Mouse (Mus musculus): Measurements from ENCODE around the gene Plce1.

- TF ChIP-seq EP300 (IDR thresholded peaks at IDR 0.05; ENCODE audit: low read depth) (no peak), CTCF (IDR thresholded peaks at IDR 0.05; ENCODE audit: low read depth) (no peak)
Measured at GRCm38 (mm10) chr19:38593225-38593897, 112.5 kb downstream of the Plce1 start.

All from liver, embryonic 14.5 days (tissue).